Mouse (Mus musculus) skeletal muscle tissue, adult 2 months (tissue): ENCODE results near the gene Trim14.

Experiments
- DNase-seq: peaks from one replicate; pipeline ENCODE4 v3.0.0-alpha.2; 2012; ENCODE audit warnings: low read depth, low spot score

Trim14 gene

GRCm38 (mm10) chr4:46485696-46486417, 50.1 kb downstream of the Trim14 start:
- DNase-seq: peak; percentile 92

GRCm38 (mm10) chr4:46479081-46479480, 56.9 kb downstream of the Trim14 start:
- no peak for DNase-seq

GRCm38 (mm10) chr4:46475101-46475500, 60.8 kb downstream of the Trim14 start:
- no peak for DNase-seq

GRCm38 (mm10) chr4:46465740-46466139, 70.2 kb downstream of the Trim14 start:
- no peak for DNase-seq

GRCm38 (mm10) chr4:46463130-46463830, 72.7 kb downstream of the Trim14 start:
- no peak for DNase-seq

- no peak for DNase-seq
These were observed 77.5 kb downstream of the Trim14 start for GRCm38 (mm10) chr4:46458411-46458810.

GRCm38 (mm10) chr4:46457186-46457585, 78.8 kb downstream of the Trim14 start:
- DNase-seq: no peak

- no peak for DNase-seq
These were observed 79.2 kb downstream of the Trim14 start for GRCm38 (mm10) chr4:46456762-46457161.

- DNase-seq: no peak
These were observed 81.7 kb downstream of the Trim14 start for GRCm38 (mm10) chr4:46454097-46454864.

GRCm38 (mm10) chr4:46452855-46453719, 82.9 kb downstream of the Trim14 start:
- no peak for DNase-seq

- peak; percentile 33 for DNase-seq
These were observed 83.5 kb downstream of the Trim14 start for GRCm38 (mm10) chr4:46452481-46452850.

- DNase-seq: peak; percentile 68
These were observed 84.0 kb downstream of the Trim14 start for GRCm38 (mm10) chr4:46451758-46452480.

GRCm38 (mm10) chr4:46451240-46451757, 84.6 kb downstream of the Trim14 start:
- peak; percentile 40 for DNase-seq

GRCm38 (mm10) chr4:46450519-46451131, 85.3 kb downstream of the Trim14 start, which contains the start of gene Anp32b:
Gene Anp32b (plus strand): TSS chr4:46450902.
- peak; percentile 89 for DNase-seq

- DNase-seq: no peak
These were observed 85.9 kb downstream of the Trim14 start for GRCm38 (mm10) chr4:46450020-46450518.

- no peak for DNase-seq
These were observed 87.1 kb downstream of the Trim14 start for GRCm38 (mm10) chr4:46448886-46449285.

GRCm38 (mm10) chr4:46447461-46447860, 88.5 kb downstream of the Trim14 start:
- DNase-seq: no peak

GRCm38 (mm10) chr4:46445237-46445945, 90.5 kb downstream of the Trim14 start:
- no peak for DNase-seq
